Mouse (Mus musculus) erythroblast, embryonic 14.5 days (primary cell): ENCODE measurements at regions not wholly inside any gene's neighbourhood (a gene's known extent, or its start where the extent isn't known, plus 50 kb on each side); places are given as distances from the start of the nearest gene placed in this dataset.

ENCODE experiments used
- H3K27me3 ChIP-seq: 2 replicates; pipeline ENCODE4 v1.6.1; 2012; ENCODE audit warnings: inconsistent platforms; ENCODE audit not compliant: control insufficient read depth
- H3K36me3 ChIP-seq: 2 replicates; pipeline ENCODE4 v1.6.1; 2012; ENCODE audit warnings: mild to moderate bottlenecking, inconsistent platforms; ENCODE audit not compliant: control insufficient read depth
- H3K4me1 ChIP-seq: 2 replicates; pipeline ENCODE4 v1.6.1; 2012; ENCODE audit warnings: inconsistent platforms; ENCODE audit not compliant: control insufficient read depth
- H3K4me3 ChIP-seq: replicated peaks from 2 replicates; pipeline ENCODE3; 2012; ENCODE audit warnings: moderate library complexity, mild to moderate bottlenecking, inconsistent platforms
- H3K9me3 ChIP-seq: 2 replicates; pipeline ENCODE4 v1.6.1; 2012; ENCODE audit warnings: low read length, inconsistent platforms, mixed read lengths; ENCODE audit not compliant: control insufficient read depth
- GATA1 ChIP-seq: IDR thresholded peaks from 2 replicates; pipeline ENCODE4 v1.6.1; 2012; ENCODE audit warnings: low read length, inconsistent platforms, mixed read lengths
- TAL1 ChIP-seq: IDR thresholded peaks from 3 replicates; pipeline ENCODE4 v1.6.1; 2012; ENCODE audit warnings: low read length, inconsistent platforms, mixed read lengths

DNA sequence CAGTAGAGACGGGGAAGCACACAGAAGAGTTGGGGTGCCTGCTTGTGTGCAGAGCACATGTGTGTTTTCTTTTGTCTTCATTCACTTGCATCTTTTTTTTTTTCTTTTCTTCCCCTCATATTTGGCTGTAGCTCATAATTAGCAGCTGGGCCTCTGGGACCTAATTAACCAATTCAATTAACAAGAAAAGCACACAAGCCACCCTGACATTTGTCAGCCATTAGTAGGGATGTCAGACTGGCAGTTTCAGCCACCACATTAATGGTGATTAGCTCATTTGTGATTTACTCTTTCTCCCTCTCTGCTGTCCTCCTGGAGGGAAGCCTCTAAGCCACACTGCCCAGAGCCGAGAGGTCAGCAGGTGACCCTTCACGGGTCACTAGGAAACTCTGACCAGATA, 96.7 kb upstream of the Habp2 start:
- TF ChIP-seq TAL1, result no peak
- TF ChIP-seq GATA1, result no peak
- Histone ChIP-seq H3K4me1 (peaks cover 24% of the 10 kb centered on the region), H3K4me3 (no peak overlapping the region), H3K9me3 (no peaks in the 10 kb centered on the region; the same call in 1 of the 2 replicates), H3K27me3 (no peaks in the 10 kb centered on the region), H3K36me3 (no peaks in the 10 kb centered on the region)

- H3K36me3 ChIP-seq, result no peaks in the 10 kb centered on the region
- H3K9me3 ChIP-seq, result no peaks in the 10 kb centered on the region
- no peaks in the 10 kb centered on the region for H3K4me1 ChIP-seq
- H3K4me3 ChIP-seq, result no peak overlapping the region
- TF ChIP-seq GATA1 (no peak), TAL1 (no peak)
- no peaks in the 10 kb centered on the region for H3K27me3 ChIP-seq
These were observed 88.3 kb upstream of the Habp2 start for GRCm38 (mm10) chr19:56198474-56199236.

- Histone ChIP-seq H3K4me3 (no peak overlapping the region), H3K36me3 (no peaks in the 10 kb centered on the region), H3K27me3 (no peaks in the 10 kb centered on the region), H3K9me3 (no peaks in the 10 kb centered on the region), H3K4me1 (no peaks in the 10 kb centered on the region)
- TF ChIP-seq TAL1 (no peak), GATA1 (no peak)
These were observed 87.4 kb upstream of the Habp2 start for GRCm38 (mm10) chr19:56199401-56200150.

DNA sequence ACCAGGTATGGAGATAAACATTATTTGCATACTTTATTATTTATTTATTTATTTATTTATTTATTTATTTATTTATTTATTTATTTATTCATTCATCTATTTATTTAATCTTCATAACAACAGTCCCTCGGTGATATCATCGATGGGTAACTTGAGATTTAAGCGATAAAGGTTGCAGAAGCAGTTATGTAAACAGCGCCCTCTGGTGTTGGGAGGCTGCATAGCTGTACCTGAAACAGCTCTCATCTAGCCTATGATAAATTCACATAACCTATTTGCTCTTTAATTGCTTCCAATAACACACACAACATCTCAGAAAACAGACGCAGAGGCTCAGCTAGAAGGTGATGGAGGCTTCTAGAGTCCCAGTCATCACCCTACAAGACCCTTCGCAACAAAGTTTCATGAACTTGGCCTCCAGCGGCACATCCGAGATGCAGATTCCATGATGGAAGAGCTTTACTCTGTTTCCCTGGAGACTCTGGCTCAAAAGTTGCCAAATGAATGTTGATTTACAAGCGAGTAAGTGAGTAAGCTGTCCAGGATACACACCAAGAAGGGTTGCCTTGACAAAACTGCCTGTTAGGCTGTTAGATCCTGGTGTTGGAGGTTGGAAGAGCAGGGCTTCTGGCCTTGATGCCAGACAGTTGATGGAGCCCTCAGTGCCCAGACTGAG, 85.8 kb upstream of the Habp2 start:
- TF ChIP-seq TAL1 (no peak), GATA1 (no peak)
- Histone ChIP-seq H3K27me3 (no peaks in the 10 kb centered on the region), H3K4me3 (no peak overlapping the region), H3K9me3 (no peaks in the 10 kb centered on the region), H3K4me1 (no peaks in the 10 kb centered on the region), H3K36me3 (no peaks in the 10 kb centered on the region)

GRCm38 (mm10) chr19:56201738-56202480, 85.0 kb upstream of the Habp2 start:
- no peaks in the 10 kb centered on the region for H3K4me1 ChIP-seq
- H3K36me3 ChIP-seq, result no peaks in the 10 kb centered on the region
- no peaks in the 10 kb centered on the region for H3K9me3 ChIP-seq
- TF ChIP-seq GATA1 (no peak), TAL1 (no peak)
- H3K4me3 ChIP-seq, result no peak overlapping the region
- no peaks in the 10 kb centered on the region for H3K27me3 ChIP-seq

- H3K36me3 ChIP-seq, result no peaks in the 10 kb centered on the region
- no peak for TF ChIP-seq GATA1
- no peak for TF ChIP-seq TAL1
- H3K9me3 ChIP-seq, result no peaks in the 10 kb centered on the region
- H3K4me1 ChIP-seq, result no peaks in the 10 kb centered on the region
- no peaks in the 10 kb centered on the region for H3K27me3 ChIP-seq
- no peak overlapping the region for H3K4me3 ChIP-seq
These were observed 84.3 kb upstream of the Habp2 start for GRCm38 (mm10) chr19:56202481-56203130.

- H3K4me1 ChIP-seq, result no peaks in the 10 kb centered on the region
- H3K36me3 ChIP-seq, result no peaks in the 10 kb centered on the region
- no peak overlapping the region for H3K4me3 ChIP-seq
- H3K9me3 ChIP-seq, result no peaks in the 10 kb centered on the region
- TF ChIP-seq TAL1 (no peak), GATA1 (no peak)
- H3K27me3 ChIP-seq, result no peaks in the 10 kb centered on the region
These were observed 68.4 kb upstream of the Habp2 start for GRCm38 (mm10) chr19:56218536-56218935.

DNA sequence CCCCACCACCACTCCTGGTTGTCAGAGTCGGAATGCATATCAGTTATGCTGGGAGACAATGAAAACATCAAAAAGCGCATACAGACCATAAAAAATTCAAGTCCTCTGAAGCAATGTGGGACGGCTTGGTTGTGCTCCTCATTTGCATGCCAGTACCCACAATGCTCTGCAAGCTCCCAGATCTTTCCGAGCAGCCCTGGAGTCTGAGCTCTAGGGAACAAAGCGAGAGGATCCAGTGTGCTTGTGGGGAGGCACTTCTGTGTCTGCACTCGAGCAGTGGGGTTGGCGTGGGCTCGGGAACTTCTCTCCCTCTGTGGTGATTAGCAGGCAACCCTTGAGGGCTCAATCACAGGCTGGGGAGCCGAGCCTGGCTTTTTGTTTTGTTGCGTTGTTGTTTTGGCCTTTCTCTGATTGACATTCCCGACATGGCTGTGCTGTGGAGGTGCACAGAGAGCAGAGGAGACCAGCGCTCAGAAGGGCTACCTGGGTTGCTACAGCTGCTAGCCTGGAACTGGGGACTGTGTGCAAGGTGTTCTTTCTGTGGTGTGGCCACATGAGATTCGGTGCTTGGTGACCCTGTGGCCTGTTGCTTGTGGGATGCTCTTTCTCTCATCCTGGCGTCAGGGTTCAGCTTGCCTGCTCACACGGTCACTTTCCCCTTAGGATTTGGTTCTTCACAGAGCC, 66.1 kb upstream of the Habp2 start:
- H3K4me1 ChIP-seq, result no peaks in the 10 kb centered on the region
- no peak overlapping the region for H3K4me3 ChIP-seq
- H3K27me3 ChIP-seq, result no peaks in the 10 kb centered on the region
- no peaks in the 10 kb centered on the region for H3K9me3 ChIP-seq
- TF ChIP-seq TAL1 (no peak), GATA1 (no peak)
- no peaks in the 10 kb centered on the region for H3K36me3 ChIP-seq
